Mouse (Mus musculus): ENCODE data around the gene Mpped1.

GRCm38 (mm10) chr15:83845734-83846133 is 66.5 kb downstream of the Mpped1 start:
- TF ChIP-seq CTCF (IDR thresholded peaks at IDR 0.05; ENCODE audit: extremely low read depth, insufficient read depth, low read length): no peak
- TF ChIP-seq POLR2A (IDR thresholded peaks at IDR 0.05; ENCODE audit: extremely low read depth, insufficient read depth, low read length): no peak

All from cortical plate, adult 2 months (tissue).